Mouse (Mus musculus): ENCODE data around the gene Atp6v0b. TPM values are rescaled to one million over a fixed set of nuclear protein-coding genes. Genes with fewer than 3 reads are reported as not detected.

Atp6v0b gene
- polyA plus RNA-seq, 1 experiment from 2014 or later = 242 TPM

GRCm38 (mm10) chr4:117904761-117905160 is 17.6 kb upstream of the Atp6v0b start:
- no peak for TF ChIP-seq CTCF (IDR thresholded peaks at IDR 0.05; ENCODE audit: low read depth)
- no peak for TF ChIP-seq EP300 (optimal IDR thresholded peaks at IDR 0.05)
- DNase-seq (ENCODE audit: low spot score) (no peak), ATAC-seq (ENCODE audit: low FRiP score, low TSS enrichment) (no peak)
- H3K4me3 ChIP-seq (ENCODE audit: low read depth, low read length) = no peak overlapping the region
- 85% methylated on average over 8 of the region's 8 CpGs for WGBS
- H3K27ac ChIP-seq (replicated peaks) = no peak overlapping the region
- H3K4me1 ChIP-seq (replicated peaks; ENCODE audit: control insufficient read depth, insufficient read depth) = no peaks in the 10 kb centered on the region
- no peaks in the 10 kb centered on the region for H3K9me3 ChIP-seq (ENCODE audit: control insufficient read depth, low read length)
- H3K27me3 ChIP-seq (ENCODE audit: control insufficient read depth, insufficient read depth, low read length) = no peaks in the 10 kb centered on the region
- H3K4me2 ChIP-seq (replicated peaks; ENCODE audit: low read depth) = no peak overlapping the region
- peaks cover 32% of the 10 kb centered on the region for H3K36me3 ChIP-seq (ENCODE audit: control insufficient read depth, insufficient read depth, low read length)
- H3K9ac ChIP-seq (ENCODE audit: low read length) = no peak overlapping the region

GRCm38 (mm10) chr4:117904094-117904493 is 17.0 kb upstream of the Atp6v0b start:
- no peaks in the 10 kb centered on the region for H3K9me3 ChIP-seq (ENCODE audit: control insufficient read depth, low read length)
- peaks cover 38% of the 10 kb centered on the region for H3K36me3 ChIP-seq (ENCODE audit: control insufficient read depth, insufficient read depth, low read length)
- DNase-seq (ENCODE audit: low spot score) (no peak), ATAC-seq (ENCODE audit: low FRiP score, low TSS enrichment) (no peak)
- no peak overlapping the region for H3K4me2 ChIP-seq (replicated peaks; ENCODE audit: low read depth)
- 72% methylated on average over 10 of the region's 10 CpGs for WGBS
- no peak overlapping the region for H3K9ac ChIP-seq (ENCODE audit: low read length)
- no peaks in the 10 kb centered on the region for H3K4me1 ChIP-seq (replicated peaks; ENCODE audit: control insufficient read depth, insufficient read depth)
- H3K4me3 ChIP-seq (ENCODE audit: low read depth, low read length) = no peak overlapping the region
- no peaks in the 10 kb centered on the region for H3K27me3 ChIP-seq (ENCODE audit: control insufficient read depth, insufficient read depth, low read length)
- TF ChIP-seq EP300 (optimal IDR thresholded peaks at IDR 0.05) (no peak), CTCF (IDR thresholded peaks at IDR 0.05; ENCODE audit: low read depth) (no peak)
- H3K27ac ChIP-seq (replicated peaks) = no peak overlapping the region

DNA sequence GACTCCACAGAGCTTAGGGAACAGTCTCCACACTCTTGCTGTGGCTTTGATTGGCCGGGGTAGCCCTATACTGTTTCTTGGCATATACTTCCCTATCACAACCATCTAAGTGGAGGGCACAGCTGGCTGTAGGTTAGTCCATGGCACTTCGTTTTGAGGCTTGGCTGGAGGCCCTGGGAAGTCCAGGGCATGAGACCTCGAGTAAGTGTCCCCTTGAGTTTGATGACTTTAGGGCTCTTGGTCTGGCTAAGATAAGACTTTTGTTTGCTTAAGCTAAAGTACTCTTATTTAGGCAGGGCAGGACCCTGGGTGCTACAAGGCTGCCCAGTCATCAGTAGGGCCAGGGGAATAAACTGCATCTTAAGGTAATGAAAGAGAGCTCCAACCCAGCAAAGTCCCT is 11.0 kb upstream of the Atp6v0b start:
- ATAC-seq (ENCODE audit: low FRiP score, low TSS enrichment) = no peak
- 71% methylated on average over 3 of the region's 3 CpGs for WGBS
- Histone ChIP-seq H3K4me2 (replicated peaks; ENCODE audit: low read depth) (no peak overlapping the region), H3K27ac (replicated peaks) (no peak overlapping the region), H3K4me1 (replicated peaks; ENCODE audit: control insufficient read depth, insufficient read depth) (no peaks in the 10 kb centered on the region), H3K9ac (ENCODE audit: low read length) (no peak overlapping the region), H3K36me3 (ENCODE audit: control insufficient read depth, insufficient read depth, low read length) (peaks cover 31% of the 10 kb centered on the region), H3K4me3 (ENCODE audit: low read depth, low read length) (no peak overlapping the region), H3K9me3 (ENCODE audit: control insufficient read depth, low read length) (no peaks in the 10 kb centered on the region), H3K27me3 (ENCODE audit: control insufficient read depth, insufficient read depth, low read length) (no peaks in the 10 kb centered on the region)
- TF ChIP-seq EP300 (optimal IDR thresholded peaks at IDR 0.05) (no peak), CTCF (IDR thresholded peaks at IDR 0.05; ENCODE audit: low read depth) (no peak)
- no peak for DNase-seq (ENCODE audit: low spot score)

GRCm38 (mm10) chr4:117896031-117896430 is 8.9 kb upstream of the Atp6v0b start:
- Histone ChIP-seq H3K9me3 (ENCODE audit: control insufficient read depth, low read length) (no peaks in the 10 kb centered on the region), H3K9ac (ENCODE audit: low read length) (no peak overlapping the region; the same call in 1 of the 2 replicates), H3K4me3 (ENCODE audit: low read depth, low read length) (no peak overlapping the region), H3K27me3 (ENCODE audit: control insufficient read depth, insufficient read depth, low read length) (no peaks in the 10 kb centered on the region), H3K4me2 (replicated peaks; ENCODE audit: low read depth) (no peak overlapping the region), H3K27ac (replicated peaks) (no peak overlapping the region), H3K4me1 (replicated peaks; ENCODE audit: control insufficient read depth, insufficient read depth) (peaks cover 2% of the 10 kb centered on the region; the same call in 1 of the 2 replicates), H3K36me3 (ENCODE audit: control insufficient read depth, insufficient read depth, low read length) (peaks cover 20% of the 10 kb centered on the region)
- DNase-seq (ENCODE audit: low spot score) = no peak
- WGBS = 91% methylated on average over 6 of the region's 6 CpGs
- no peak for TF ChIP-seq CTCF (IDR thresholded peaks at IDR 0.05; ENCODE audit: low read depth)
- ATAC-seq (ENCODE audit: low FRiP score, low TSS enrichment) = no peak

GRCm38 (mm10) chr4:117895339-117895738 is 8.2 kb upstream of the Atp6v0b start:
- H3K9ac ChIP-seq (ENCODE audit: low read length) = no peak overlapping the region
- peaks cover 15% of the 10 kb centered on the region for H3K36me3 ChIP-seq (ENCODE audit: control insufficient read depth, insufficient read depth, low read length)
- peaks cover 2% of the 10 kb centered on the region; the same call in 1 of the 2 replicates for H3K4me1 ChIP-seq (replicated peaks; ENCODE audit: control insufficient read depth, insufficient read depth)
- no peaks in the 10 kb centered on the region for H3K27me3 ChIP-seq (ENCODE audit: control insufficient read depth, insufficient read depth, low read length)
- no peak overlapping the region for H3K4me3 ChIP-seq (ENCODE audit: low read depth, low read length)
- WGBS = 81% methylated on average over 7 of the region's 7 CpGs
- H3K9me3 ChIP-seq (ENCODE audit: control insufficient read depth, low read length) = no peaks in the 10 kb centered on the region
- no peak overlapping the region for H3K4me2 ChIP-seq (replicated peaks; ENCODE audit: low read depth)
- DNase-seq (ENCODE audit: low spot score) (no peak), ATAC-seq (ENCODE audit: low FRiP score, low TSS enrichment) (no peak)
- TF ChIP-seq CTCF (IDR thresholded peaks at IDR 0.05; ENCODE audit: low read depth) (no peak), EP300 (optimal IDR thresholded peaks at IDR 0.05) (no peak)
- H3K27ac ChIP-seq (replicated peaks) = no peak overlapping the region

DNA sequence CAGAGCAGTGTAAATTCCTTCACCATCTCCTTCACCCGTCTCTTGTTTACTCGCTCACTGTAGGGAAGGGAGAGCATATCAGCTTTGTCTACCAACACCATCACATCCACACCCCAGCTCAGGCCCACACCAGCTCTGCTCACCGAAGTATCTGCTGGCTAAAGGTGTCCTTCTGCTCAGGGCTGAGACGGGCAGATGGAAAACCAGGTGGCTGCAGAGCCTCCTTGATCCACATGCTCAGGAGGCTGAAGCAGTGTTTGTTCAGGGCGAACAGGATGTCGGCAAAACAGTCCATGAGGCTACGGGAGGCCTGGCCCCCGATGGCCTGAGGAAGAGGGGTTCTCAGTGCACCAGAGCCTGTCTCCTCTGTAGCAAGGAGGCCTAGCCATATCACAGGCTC is 7.5 kb upstream of the Atp6v0b start:
- Histone ChIP-seq H3K27ac (replicated peaks) (no peak overlapping the region), H3K4me1 (replicated peaks; ENCODE audit: control insufficient read depth, insufficient read depth) (peaks cover 2% of the 10 kb centered on the region; the same call in 1 of the 2 replicates), H3K4me2 (replicated peaks; ENCODE audit: low read depth) (no peak overlapping the region), H3K9me3 (ENCODE audit: control insufficient read depth, low read length) (no peaks in the 10 kb centered on the region), H3K36me3 (ENCODE audit: control insufficient read depth, insufficient read depth, low read length) (peaks cover 9% of the 10 kb centered on the region), H3K9ac (ENCODE audit: low read length) (no peak overlapping the region), H3K27me3 (ENCODE audit: control insufficient read depth, insufficient read depth, low read length) (no peaks in the 10 kb centered on the region), H3K4me3 (ENCODE audit: low read depth, low read length) (no peak overlapping the region)
- DNase-seq (ENCODE audit: low spot score) (no peak), ATAC-seq (ENCODE audit: low FRiP score, low TSS enrichment) (no peak)
- WGBS = 80% methylated on average over 8 of the region's 8 CpGs
- TF ChIP-seq CTCF (IDR thresholded peaks at IDR 0.05; ENCODE audit: low read depth) (no peak), EP300 (optimal IDR thresholded peaks at IDR 0.05) (no peak)
